Mouse (Mus musculus) spleen, adult 2 months (tissue): ENCODE data around the gene Ptpn4.

Experiments
- CTCF ChIP-seq: fragments of 200-500 bp; IDR thresholded peaks from 2 replicates; pipeline ENCODE4 v1.5.1; 2011; ENCODE audit warnings: mild to moderate bottlenecking, inconsistent platforms; ENCODE audit not compliant: insufficient read depth, insufficient read length, insufficient replicate concordance; ENCODE audit errors: extremely low read depth
- POLR2A ChIP-seq: fragments of 200-500 bp; IDR thresholded peaks from 2 replicates; pipeline ENCODE4 v1.6.1; 2011; ENCODE audit warnings: low read depth, low read length, inconsistent platforms

DNA sequence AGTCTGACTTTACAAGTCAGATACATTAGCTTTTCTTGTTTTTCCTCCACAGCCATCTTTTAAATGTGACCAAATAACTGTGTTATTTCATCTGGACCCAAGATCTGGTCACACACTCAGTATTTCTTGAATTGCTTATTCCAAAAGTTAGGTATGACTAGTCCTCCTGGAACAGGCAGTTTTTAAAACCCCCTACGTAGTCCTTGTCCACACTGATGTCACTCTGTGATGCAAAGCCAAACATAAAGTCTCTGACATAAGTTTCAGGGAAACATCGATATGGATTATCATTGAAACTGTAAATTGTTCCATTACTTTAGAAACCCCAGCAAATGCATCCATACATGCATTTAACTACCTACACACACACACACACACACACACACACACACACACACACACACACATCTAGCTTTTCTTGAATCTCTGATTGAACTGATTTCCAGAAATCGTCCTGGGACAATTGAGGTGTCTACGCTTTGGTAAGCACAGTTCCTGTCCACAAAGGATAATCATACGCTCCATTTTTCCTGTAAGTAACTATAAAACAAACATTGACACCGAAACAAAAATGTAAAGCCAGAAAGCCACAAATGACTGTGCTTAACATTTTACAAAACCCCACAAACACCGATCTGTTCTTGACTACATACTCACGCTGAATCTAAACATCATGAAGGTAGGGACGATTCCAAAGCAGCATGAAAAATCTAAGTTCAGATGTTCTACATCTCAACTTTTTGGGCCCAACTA is 1.5 kb downstream of the Ptpn4 start:
- TF ChIP-seq CTCF = no peak
- no peak for TF ChIP-seq POLR2A
